Mouse (Mus musculus): ENCODE data around the gene Cluap1.
"Not testable (repeated sequence)": the region's sequence is repeated elsewhere in the genome, so short reads cannot be mapped to it uniquely, and the experiment has no call there.

Gene Cluap1

DNA sequence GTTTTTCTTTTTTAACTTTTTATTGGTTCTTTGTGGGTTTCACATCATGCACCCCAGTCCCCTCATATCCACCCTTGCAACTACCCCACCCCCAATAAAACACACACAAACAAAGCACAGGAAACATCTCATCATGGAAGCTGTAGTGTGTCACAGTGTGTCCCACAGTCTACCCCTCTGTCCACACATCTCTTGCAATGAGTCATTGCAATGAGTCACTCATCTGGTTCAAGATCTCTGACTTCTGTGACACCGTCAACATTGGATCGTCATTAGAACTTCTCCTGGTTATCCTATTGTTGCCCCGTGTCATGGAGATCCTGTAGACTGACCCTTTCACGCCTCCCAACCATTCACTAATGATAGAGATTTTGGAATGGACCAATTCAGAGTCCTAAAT lies 26.1 kb downstream of the Cluap1 start:
- DNase-seq (ENCODE audit: low spot score in 2 of 2): no peak

DNA sequence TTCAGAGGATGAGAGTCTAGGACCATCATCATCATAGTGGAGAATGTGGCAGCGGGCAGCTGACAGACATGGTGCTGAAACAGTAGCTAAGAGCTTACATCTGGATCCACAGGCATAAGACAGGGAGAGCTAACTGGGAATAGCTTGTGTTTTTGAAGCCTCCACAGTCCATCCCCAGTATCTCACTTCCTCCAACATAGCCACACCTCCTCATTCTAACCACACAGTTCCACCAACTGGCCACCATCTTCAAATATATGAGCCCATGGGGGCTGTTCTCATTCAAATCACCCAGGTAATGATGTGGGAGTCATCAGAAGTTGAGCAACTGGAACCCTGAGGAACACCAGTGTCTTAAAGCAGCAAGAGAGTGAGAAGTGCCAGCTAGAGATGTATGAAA lies 42.5 kb downstream of the Cluap1 start:
- DNase-seq (ENCODE audit: low spot score in 2 of 2): no peak

DNA sequence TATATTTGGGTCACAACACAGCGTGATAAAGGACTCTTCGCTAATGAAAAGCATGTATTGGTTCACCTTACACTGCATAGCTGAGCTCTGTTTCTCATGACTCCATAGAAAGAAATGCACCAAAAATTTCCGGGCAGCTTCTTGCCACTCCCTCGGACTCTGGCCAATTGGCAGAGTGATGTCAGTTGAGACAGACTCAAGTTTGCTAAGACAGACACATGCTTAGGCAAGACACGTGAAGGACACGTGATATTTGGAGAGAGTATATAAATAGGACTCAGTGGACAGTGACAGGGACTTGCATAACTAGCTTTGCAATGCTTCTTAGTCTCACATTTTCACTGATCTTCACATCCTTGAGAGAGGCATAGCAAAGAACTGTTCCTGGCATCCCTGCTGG lies 47.8 kb downstream of the Cluap1 start:
- DNase-seq (ENCODE audit: low spot score in 2 of 2): no peak

DNA sequence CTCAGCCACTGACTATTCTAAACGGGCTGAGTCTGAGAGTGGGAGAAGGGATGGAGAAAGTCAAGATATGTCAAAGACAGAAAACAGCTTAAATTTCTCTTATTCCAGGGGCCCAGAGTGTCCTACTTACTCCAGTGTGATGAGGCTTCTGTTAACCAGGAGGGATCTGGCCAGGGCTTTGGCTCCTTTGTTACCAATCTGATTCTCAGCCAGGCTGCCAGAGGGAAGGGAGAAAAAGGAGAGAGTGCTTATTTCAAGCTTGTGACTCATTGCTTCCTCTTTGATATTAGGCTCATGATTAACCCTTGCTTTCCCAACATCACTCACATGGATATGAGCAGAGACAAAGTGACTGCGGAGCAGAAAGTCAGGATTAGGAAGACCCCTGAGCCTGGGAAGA lies 50.7 kb downstream of the Cluap1 start:
- DNase-seq (ENCODE audit: low spot score in 2 of 2): no peak

DNA sequence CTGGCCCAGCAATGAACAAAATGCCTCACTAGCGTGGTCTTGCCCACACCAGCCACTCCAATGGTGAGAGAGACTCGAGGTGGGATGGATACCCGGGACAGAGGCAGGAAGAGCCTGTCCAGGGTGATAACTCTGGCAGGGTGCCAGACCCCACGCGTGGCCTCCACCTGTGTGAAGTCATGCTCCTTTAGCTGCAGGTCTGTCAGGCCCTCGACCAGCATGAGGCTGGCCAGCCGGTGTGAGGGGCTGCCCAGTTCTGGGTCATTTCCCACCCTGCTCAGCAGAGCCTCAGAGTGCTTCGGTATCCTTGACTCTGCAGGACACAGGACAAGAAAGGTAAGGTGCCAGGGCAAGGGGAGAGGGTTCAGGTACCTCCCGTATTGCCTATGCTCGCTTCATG lies 56.4 kb downstream of the Cluap1 start:
- no peak for DNase-seq (ENCODE audit: low spot score in 2 of 2)

DNA sequence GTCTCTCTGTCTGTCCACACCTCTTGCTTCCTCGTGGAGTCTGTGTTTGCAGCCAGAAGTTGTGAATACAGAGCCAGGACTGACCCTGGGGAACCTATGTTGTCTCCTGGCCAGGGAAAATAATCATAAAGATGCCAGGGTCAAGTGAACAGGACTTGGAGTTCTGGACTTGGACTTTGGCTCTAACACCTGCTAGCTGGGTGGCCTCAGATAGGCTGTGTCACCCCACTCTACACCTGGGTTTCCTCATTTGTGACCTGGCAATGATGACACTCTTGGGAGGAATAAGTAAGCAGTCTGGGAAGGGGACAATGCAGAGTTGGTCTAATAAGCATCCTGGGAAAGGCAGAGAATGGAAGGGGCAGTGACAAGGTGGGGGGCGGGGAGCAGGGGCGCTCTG lies 56.9 kb downstream of the Cluap1 start:
- DNase-seq (ENCODE audit: low spot score in 2 of 2): no peak

DNA sequence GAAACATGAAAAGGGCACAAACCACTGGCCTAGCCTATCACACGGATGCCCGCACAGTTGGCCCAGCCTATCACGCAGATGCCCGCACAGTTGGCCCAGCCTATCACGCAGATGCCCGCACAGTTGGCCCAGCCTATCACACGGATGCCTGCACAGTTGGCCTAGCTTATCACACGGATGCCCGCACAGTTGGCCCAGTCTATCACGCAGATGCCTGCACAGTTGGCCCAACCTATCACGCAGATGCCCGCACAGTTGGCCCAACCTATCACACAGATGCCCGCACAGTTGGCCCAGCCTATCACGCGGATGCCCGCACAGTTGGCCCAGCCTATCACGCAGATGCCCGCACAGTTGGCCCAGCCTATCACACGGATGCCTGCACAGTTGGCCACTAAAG lies 65.9 kb downstream of the Cluap1 start:
- not testable (repeated sequence) for DNase-seq (ENCODE audit: low spot score in 2 of 2)

DNA sequence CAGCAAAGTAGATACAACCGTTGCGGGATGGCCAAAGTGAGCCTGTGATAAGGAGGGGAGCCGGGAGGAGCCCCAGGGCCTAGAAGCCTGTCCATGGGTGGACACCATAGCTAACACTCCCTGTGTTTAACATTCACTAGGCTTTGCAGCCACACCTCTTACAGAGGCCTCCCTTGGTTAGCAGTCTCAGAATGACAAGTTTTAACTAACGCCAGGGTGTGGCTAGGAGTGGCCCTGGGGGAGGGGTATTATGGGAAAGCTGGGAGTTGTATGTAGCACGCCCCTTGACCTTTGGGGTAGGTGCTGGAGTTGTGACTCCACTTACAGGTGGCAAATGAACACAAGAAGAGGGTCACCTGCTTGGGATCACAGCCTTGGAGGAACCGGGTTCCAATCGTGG lies 67.1 kb downstream of the Cluap1 start:
- no peak for DNase-seq (ENCODE audit: low spot score in 2 of 2)

DNA sequence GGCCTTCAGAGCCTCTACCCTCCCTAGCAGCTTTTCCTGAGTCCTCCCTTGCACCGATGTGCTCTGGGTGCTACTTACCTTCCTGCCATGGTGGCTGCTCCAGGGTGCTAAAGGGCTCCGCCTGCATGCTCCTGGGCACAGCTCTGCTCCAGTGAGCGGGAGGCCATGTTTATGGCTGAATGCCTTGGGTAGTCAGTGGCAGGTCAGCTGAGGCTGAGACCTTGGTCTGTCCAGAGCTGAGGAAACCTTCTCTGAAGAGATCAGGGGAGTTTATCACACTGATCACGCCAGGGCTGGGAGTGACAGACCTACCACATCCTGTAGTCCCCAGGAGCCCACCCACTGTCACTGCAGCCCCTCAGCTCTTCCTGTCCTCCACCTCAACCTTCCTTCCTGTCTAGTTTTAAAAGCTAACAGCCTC lies 67.7 kb downstream of the Cluap1 start, which contains the start of gene Nlrc3:
Gene Nlrc3 (minus strand): TSS at position 382 of the 421 bp plus-strand sequence.
- peak in 1 of 2 experiments; percentile 35 for DNase-seq (ENCODE audit: low spot score in 2 of 2)

DNA sequence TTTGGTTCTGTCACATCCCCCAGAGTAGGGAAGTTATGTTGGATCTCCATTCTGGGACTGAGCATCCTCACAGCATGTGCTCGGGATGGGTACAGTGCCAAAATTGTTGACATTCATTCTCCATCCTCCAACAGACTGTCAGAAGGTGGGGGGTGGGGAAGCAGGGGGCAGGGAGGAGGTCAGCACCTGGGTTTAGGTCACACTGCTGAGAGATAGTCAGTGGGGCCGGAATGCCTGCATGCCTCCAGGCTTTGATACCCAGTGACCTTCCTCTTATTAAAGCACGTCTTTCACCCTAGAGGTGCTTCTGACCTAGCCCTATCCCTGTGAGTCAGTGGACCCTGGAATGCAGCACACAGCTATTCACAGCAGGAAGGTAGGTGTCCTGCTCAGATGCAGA lies 68.1 kb downstream of the Cluap1 start:
- DNase-seq (ENCODE audit: low spot score in 2 of 2): no peak

DNA sequence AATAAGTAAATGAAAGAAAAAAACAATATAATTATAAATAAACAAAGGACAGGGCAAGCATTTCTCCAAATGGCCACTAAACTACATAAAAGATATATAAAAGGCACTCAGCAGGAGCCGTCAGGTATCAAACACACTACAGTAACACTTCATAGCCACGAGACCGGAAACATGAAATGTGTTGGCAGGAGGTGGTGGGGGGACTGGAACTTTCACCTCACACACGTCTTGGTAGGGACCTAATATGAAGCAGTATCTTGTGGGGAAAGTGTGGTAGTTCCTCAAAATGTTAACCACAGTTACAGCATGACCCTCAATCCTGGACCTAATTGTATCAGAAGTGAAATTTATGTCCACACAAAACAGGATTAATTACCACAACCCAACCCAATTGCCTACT lies 73.6 kb downstream of the Cluap1 start:
- DNase-seq (ENCODE audit: low spot score in 2 of 2): no peak

DNA sequence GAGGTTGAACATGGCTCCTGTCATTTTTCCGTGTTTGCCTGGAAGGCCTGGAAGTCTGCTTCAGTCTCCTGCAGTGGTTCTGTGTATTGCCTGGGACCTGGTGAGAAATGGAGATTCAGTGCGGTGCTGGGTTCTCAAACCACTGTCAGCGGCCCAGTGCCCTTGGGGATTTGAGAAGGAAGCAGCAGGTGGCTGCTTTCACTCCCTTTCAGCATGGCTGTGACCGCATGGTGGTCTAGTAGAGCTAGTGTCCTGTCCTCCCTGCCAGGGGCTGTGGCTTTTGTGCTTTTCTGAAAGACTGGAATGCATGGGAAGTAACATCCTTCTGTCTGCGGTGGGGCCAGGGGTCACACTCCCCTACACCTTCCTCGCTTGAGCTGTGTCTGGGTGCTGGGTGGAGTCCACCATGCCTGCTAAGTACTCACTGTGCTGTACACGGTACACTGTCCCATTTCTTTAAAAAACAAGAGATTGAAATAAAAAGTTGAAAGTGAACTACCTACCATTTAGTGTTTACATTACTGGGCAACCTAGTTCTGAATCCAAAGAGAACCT lies 74.6 kb downstream of the Cluap1 start:
- peak in 1 of 2 experiments; percentile 62 for DNase-seq (ENCODE audit: low spot score in 2 of 2)

DNA sequence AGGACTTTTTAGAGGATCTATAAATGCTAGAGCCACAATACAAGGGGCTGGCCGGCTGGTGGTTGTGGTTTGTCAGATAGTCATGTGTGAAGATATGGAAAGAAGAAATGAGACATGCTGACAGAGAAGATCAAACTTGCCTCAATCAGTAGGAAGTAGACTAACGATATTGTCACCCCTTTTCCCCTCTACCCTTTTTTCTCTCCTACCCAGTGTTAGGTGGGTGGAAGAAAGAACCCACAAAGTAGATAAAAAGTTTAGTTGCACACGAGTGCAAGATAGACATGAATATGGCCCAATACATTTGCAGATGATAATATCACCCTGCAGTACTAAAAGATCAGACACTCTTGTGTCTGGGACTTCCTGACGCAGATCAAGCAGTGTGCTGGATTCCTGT lies 79.8 kb downstream of the Cluap1 start:
- DNase-seq (ENCODE audit: low spot score in 2 of 2): no peak
